Comparison of ENCODE assay signal across 27 mouse cellular contexts in the genomic region with DNA sequence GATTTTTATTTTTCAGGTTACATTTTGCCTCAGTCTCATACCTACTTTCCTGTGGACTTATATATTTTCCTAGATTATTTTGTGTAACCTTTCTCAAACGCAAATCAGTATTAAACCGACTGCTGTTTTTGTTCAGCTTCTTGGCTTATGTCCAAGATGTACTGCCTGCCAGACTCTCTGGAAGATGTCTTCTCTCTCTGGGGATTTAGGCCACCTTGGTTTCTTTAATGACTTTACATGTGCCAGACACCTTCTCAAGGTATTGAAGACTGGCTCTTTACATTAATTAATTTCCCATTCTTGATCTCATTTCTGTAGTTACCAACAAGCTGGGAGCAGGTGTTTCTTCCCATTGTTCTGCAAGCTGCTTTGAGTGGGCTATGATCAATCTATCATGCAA.
A peak's percentile ranks its signal among the peaks of the same experiment; 100 is the strongest.
DNase-seq lines count a peak whose midpoint lies in the region; ATAC-seq and TF ChIP-seq lines count a peak whose summit lies in the region.
"Had no signal": no experiment of that assay in that cellular context is flagged by ENCODE, and none has a peak within 500 bp of the region (broad histone marks: within the 10 kb centered on the region; RNA-seq: fewer than 3 reads in every experiment).

No protein-coding gene starts in this region.

- WGBS in forebrain, postnatal 0 days: 23% methylated on average over 2 of the region's 2 CpGs
- 22% methylated on average over 2 of the region's 2 CpGs for WGBS in forebrain, embryonic 15.5 days
- 23% methylated on average over 2 of the region's 2 CpGs for WGBS in limb, embryonic 14.5 days
- WGBS in limb, embryonic 10.5 days: 94% methylated on average over 2 of the region's 2 CpGs

- peak; percentile 7 to 18 for DNase-seq in cerebellum, postnatal 14 days
- DNase-seq in cerebellum, adult 18-20 months: no peak
- DNase-seq in forebrain, postnatal 0 days: peak; percentile 1
- peak; percentile 9 for DNase-seq in limb, embryonic 14.5 days (ENCODE audit: low spot score)
- DNase-seq in limb, embryonic 10.5 days (ENCODE audit: low spot score): no peak
- peak; percentile 80 for DNase-seq in MN1 (ENCODE audit: low spot score)
- DNase-seq in kidney, postnatal 25 days: no peak
- DNase-seq: adrenal gland, postnatal 10 days; cerebellum, postnatal 36 days; gastrocnemius, postnatal 10 days; heart, postnatal 10 days; kidney, adult 11 months; kidney, postnatal 14 days; lung, adult 2 months; lung, postnatal 14 days; right cerebral cortex, adult 18-20 months; spleen, adult 18-20 months; thymus, postnatal 14 days had no signal

- H3K9ac ChIP-seq in forebrain, postnatal 0 days: no peak overlapping the region
- H3K9ac ChIP-seq in forebrain, embryonic 15.5 days (replicated peaks): no peak overlapping the region
- H3K9ac ChIP-seq in limb, embryonic 14.5 days (ENCODE audit: low read depth, low read length, severe bottlenecking): no peak overlapping the region
- H3K9ac ChIP-seq: embryonic facial prominence, embryonic 12.5 days; heart, embryonic 13.5 days; limb, embryonic 15.5 days; liver, embryonic 14.5 days; midbrain, embryonic 12.5 days had no signal

- H3K27ac ChIP-seq in forebrain, postnatal 0 days (ENCODE audit: low read depth, low read length): no peak overlapping the region
- no peak overlapping the region for H3K27ac ChIP-seq in forebrain, embryonic 15.5 days (replicated peaks)
- H3K27ac ChIP-seq in limb, embryonic 14.5 days (replicated peaks; ENCODE audit: low read depth, low read length): no peak overlapping the region
- H3K27ac ChIP-seq in limb, embryonic 10.5 days: no peak overlapping the region
- H3K27ac ChIP-seq: embryonic facial prominence, embryonic 12.5 days; heart, embryonic 13.5 days; limb, embryonic 15.5 days; liver, embryonic 14.5 days; midbrain, embryonic 12.5 days had no signal

- no peaks in the 10 kb centered on the region for H3K27me3 ChIP-seq in forebrain, postnatal 0 days (ENCODE audit: insufficient read depth, low read length)
- H3K27me3 ChIP-seq in forebrain, embryonic 15.5 days: no peaks in the 10 kb centered on the region
- H3K27me3 ChIP-seq in limb, embryonic 14.5 days (ENCODE audit: control insufficient read depth, insufficient read depth, low read length): no peaks in the 10 kb centered on the region
- no peaks in the 10 kb centered on the region for H3K27me3 ChIP-seq in limb, embryonic 10.5 days (ENCODE audit: low read depth, poor library complexity, severe bottlenecking)
- H3K27me3 ChIP-seq: embryonic facial prominence, embryonic 12.5 days; heart, embryonic 13.5 days; limb, embryonic 15.5 days; midbrain, embryonic 12.5 days; Patski had no signal

- no peak for ATAC-seq in forebrain, postnatal 0 days
- ATAC-seq in forebrain, embryonic 15.5 days (replicated peaks): no peak
- no peak for ATAC-seq in limb, embryonic 14.5 days (ENCODE audit: low FRiP score, low read depth)
- ATAC-seq: inflammation-experienced regulatory T-cells, adult 6 months; Patski had no signal

- no peaks in the 10 kb centered on the region for H3K4me1 ChIP-seq in forebrain, postnatal 0 days (ENCODE audit: insufficient read depth)
- 0 out of 2 replicates have a peak, but pooled peaks cover 3% of the 10 kb centered on the region for H3K4me1 ChIP-seq in forebrain, embryonic 15.5 days
- H3K4me1 ChIP-seq in limb, embryonic 14.5 days (ENCODE audit: control insufficient read depth, insufficient read depth, low read length): no peaks in the 10 kb centered on the region
- no peaks in the 10 kb centered on the region for H3K4me1 ChIP-seq in limb, embryonic 10.5 days
- H3K4me1 ChIP-seq: embryonic facial prominence, embryonic 12.5 days; heart, embryonic 13.5 days; limb, embryonic 15.5 days; midbrain, embryonic 12.5 days had no signal

- no peaks in the 10 kb centered on the region for H3K36me3 ChIP-seq in forebrain, postnatal 0 days (ENCODE audit: insufficient read depth)
- no peaks in the 10 kb centered on the region for H3K36me3 ChIP-seq in forebrain, embryonic 15.5 days
- no peaks in the 10 kb centered on the region for H3K36me3 ChIP-seq in limb, embryonic 14.5 days (ENCODE audit: control insufficient read depth, insufficient read depth, low read length)
- no peaks in the 10 kb centered on the region for H3K36me3 ChIP-seq in limb, embryonic 10.5 days
- H3K36me3 ChIP-seq: embryonic facial prominence, embryonic 12.5 days; G1E; heart, embryonic 13.5 days; limb, embryonic 15.5 days; midbrain, embryonic 12.5 days had no signal

- no peak for TF ChIP-seq CTCF in forebrain, postnatal 0 days (IDR thresholded peaks at IDR 0.05; ENCODE audit: low read depth)

- H3K9me3 ChIP-seq in forebrain, postnatal 0 days (ENCODE audit: low read length): no peaks in the 10 kb centered on the region
- H3K9me3 ChIP-seq in forebrain, embryonic 15.5 days: no peaks in the 10 kb centered on the region
- no peaks in the 10 kb centered on the region for H3K9me3 ChIP-seq in limb, embryonic 14.5 days (ENCODE audit: control insufficient read depth, low read length)
- H3K9me3 ChIP-seq in limb, embryonic 10.5 days (replicated peaks): no peaks in the 10 kb centered on the region
- H3K9me3 ChIP-seq: embryonic facial prominence, embryonic 12.5 days; G1E; heart, embryonic 13.5 days; limb, embryonic 15.5 days; midbrain, embryonic 12.5 days had no signal

- no peak overlapping the region for H3K4me3 ChIP-seq in forebrain, postnatal 0 days (ENCODE audit: low read depth, low read length)
- no peak overlapping the region for H3K4me3 ChIP-seq in forebrain, embryonic 15.5 days
- H3K4me3 ChIP-seq in limb, embryonic 14.5 days (replicated peaks; ENCODE audit: low read length): no peak overlapping the region
- H3K4me3 ChIP-seq in limb, embryonic 10.5 days: no peak overlapping the region
- H3K4me3 ChIP-seq: embryonic facial prominence, embryonic 12.5 days; heart, embryonic 13.5 days; limb, embryonic 15.5 days; midbrain, embryonic 12.5 days had no signal

- no peak for TF ChIP-seq POLR2A in limb, embryonic 14.5 days (IDR thresholded peaks at IDR 0.05; ENCODE audit: borderline replicate concordance, extremely low read depth, insufficient read depth, insufficient read length)

- no peak overlapping the region for H3K4me2 ChIP-seq in forebrain, postnatal 0 days (ENCODE audit: low read depth)
- no peak overlapping the region for H3K4me2 ChIP-seq in forebrain, embryonic 15.5 days (replicated peaks)
- no peak overlapping the region for H3K4me2 ChIP-seq in limb, embryonic 14.5 days (replicated peaks; ENCODE audit: low read depth, low read length, severe bottlenecking)
- H3K4me2 ChIP-seq: embryonic facial prominence, embryonic 12.5 days; heart, embryonic 13.5 days; limb, embryonic 15.5 days; midbrain, embryonic 12.5 days had no signal

Comparison
In these comparisons a context has a peak if more than half of its experiments do, and no peak if none do; other contexts are left out.
1. DNase-seq: peak in cerebellum, postnatal 14 days (2 of 2), forebrain, postnatal 0 days (single experiment), limb, embryonic 14.5 days (single experiment) and MN1 (single experiment); none in cerebellum, adult 18-20 months (0 of 2), limb, embryonic 10.5 days (single experiment) and kidney, postnatal 25 days (0 of 2).